Mouse (Mus musculus): ENCODE data around the gene Dennd6a.

- TF ChIP-seq GATA1 (IDR thresholded peaks at IDR 0.05; ENCODE audit: low read length) (no peak), TAL1 (IDR thresholded peaks at IDR 0.05; ENCODE audit: low read length) (no peak)
Observed at GRCm38 (mm10) chr14:26534757-26535479, 38.7 kb upstream of the Dennd6a start, which contains the start of gene Slmap.
